Mouse (Mus musculus) bone marrow, adult 2 months (tissue): ENCODE measurements at regions not wholly inside any gene's neighbourhood (a gene's known extent, or its start where the extent isn't known, plus 50 kb on each side); places are given as distances from the start of the nearest gene placed in this dataset.

Experiments
- CTCF ChIP-seq: fragments of 200-500 bp; IDR thresholded peaks from 2 replicates; pipeline ENCODE4 v1.5.1; 2011; ENCODE audit warnings: low read length, control low read depth; ENCODE audit not compliant: control insufficient read depth, insufficient read depth
- POLR2A ChIP-seq: fragments of 200-500 bp; IDR thresholded peaks from 2 replicates; pipeline ENCODE4 v1.6.1; 2011; ENCODE audit warnings: low read depth, mild to moderate bottlenecking, control low read depth, low read length, borderline replicate concordance; ENCODE audit not compliant: control insufficient read depth

DNA sequence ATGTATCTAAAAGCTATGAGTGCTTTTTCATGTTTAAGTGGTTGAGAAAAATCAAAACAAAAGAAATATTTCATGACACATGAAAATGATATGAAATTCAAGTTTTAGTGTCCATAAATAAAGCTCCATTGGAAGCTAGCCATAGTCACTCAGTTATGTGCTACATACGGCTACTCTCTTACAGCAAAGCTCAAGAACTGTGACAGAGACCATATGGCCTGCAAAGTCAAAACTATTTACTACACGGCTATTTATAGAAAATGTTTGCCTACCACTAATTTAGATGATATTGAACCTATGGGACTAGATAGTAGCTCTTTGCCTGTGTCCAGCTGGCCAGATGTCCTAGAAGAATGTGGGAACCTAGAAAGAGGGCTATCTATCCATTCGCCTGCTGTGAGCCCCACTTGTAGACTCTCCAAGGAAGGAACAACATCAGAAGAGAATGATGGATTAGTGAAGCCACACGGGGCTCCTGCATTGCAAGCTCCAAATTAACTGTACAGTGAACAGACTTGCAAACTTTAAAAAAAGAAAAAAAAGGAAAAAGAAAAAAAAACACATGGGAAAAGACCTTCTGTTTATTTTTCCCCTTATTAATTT lies 518.7 kb upstream of the Jag1 start:
- no peak for TF ChIP-seq CTCF
- TF ChIP-seq POLR2A: no peak
